Mouse (Mus musculus) heart, embryonic 14.5 days (tissue): ENCODE measurements around the gene Me3. TPM values are rescaled to one million over a fixed set of nuclear protein-coding genes. Genes with fewer than 3 reads are reported as not detected.

ENCODE experiments used
- ATAC-seq: fragments of 200-750 bp; cut with Nextera tagmentation; 2 replicates; pipeline ENCODE4 v1.8.0; 2017; ENCODE audit warnings: low read depth, moderate TSS enrichment; ENCODE audit not compliant: insufficient number of reproducible peaks, insufficient read depth, low FRiP score
- H3K27ac ChIP-seq, 2 experiments: fragments of 200-500 bp in 1 of 2; fragments of 300-500 bp in 1 of 2; sonication (generic) in 1 of 2; replicated peaks in 1 of 2; 2 replicates each; pipeline ENCODE4 v1.5.1; 2012 to 2014; ENCODE audit warnings: low read depth in 2 of 2, low read length in 2 of 2, control low read depth in 1 of 2, mild to moderate bottlenecking in 1 of 2, mixed read lengths in 1 of 2; ENCODE audit not compliant: control insufficient read depth in 1 of 2, insufficient read depth in 1 of 2
- H3K27me3 ChIP-seq: fragments of 300-500 bp; sonication (generic); 2 replicates; pipeline ENCODE4 v1.6.1; 2014; ENCODE audit warnings: mild to moderate bottlenecking, low read length, control low read depth; ENCODE audit not compliant: control insufficient read depth, insufficient read depth
- H3K36me3 ChIP-seq: fragments of 300-500 bp; sonication (generic); 2 replicates; pipeline ENCODE4 v1.6.1; 2014; ENCODE audit warnings: mild to moderate bottlenecking, control low read depth, low read length, mixed read lengths; ENCODE audit not compliant: control insufficient read depth, insufficient read depth
- H3K4me1 ChIP-seq, 2 experiments: fragments of 200-500 bp in 1 of 2; fragments of 300-500 bp in 1 of 2; sonication (generic) in 1 of 2; 2 replicates each; pipeline ENCODE4 v1.6.1; 2012 to 2014; ENCODE audit warnings: low read length in 2 of 2, control low read depth in 1 of 2, mixed read lengths in 1 of 2; ENCODE audit not compliant: control insufficient read depth in 2 of 2, insufficient read depth in 2 of 2
- H3K4me2 ChIP-seq: fragments of 300-500 bp; sonication (generic); 2 replicates; pipeline ENCODE4 v1.6.1; 2014; ENCODE audit warnings: mild to moderate bottlenecking, low read length
- H3K4me3 ChIP-seq, 2 experiments: fragments of 200-500 bp in 1 of 2; fragments of 300-500 bp in 1 of 2; sonication (generic) in 1 of 2; 2 replicates each; pipeline ENCODE4 v1.5.1; 2012 to 2014; ENCODE audit warnings: low read length in 2 of 2, mild to moderate bottlenecking in 2 of 2, control low read depth in 1 of 2, low read depth in 1 of 2, moderate library complexity in 1 of 2; ENCODE audit not compliant: control insufficient read depth in 1 of 2, insufficient read depth in 1 of 2
- H3K9ac ChIP-seq: fragments of 300-500 bp; sonication (generic); 2 replicates; pipeline ENCODE4 v1.6.1; 2014; ENCODE audit warnings: mild to moderate bottlenecking, low read length
- H3K9me3 ChIP-seq: fragments of 300-500 bp; sonication (generic); 2 replicates; pipeline ENCODE4 v1.6.1; 2016; ENCODE audit warnings: low read length, control low read depth; ENCODE audit not compliant: control insufficient read depth
- WGBS: fragments of 180-500 bp; shearing (Covaris S2); extraction: QIAGEN DNeasy Blood & Tissue Kit; methylation state at CpG from one replicate; pipeline ENCODE4 v1.1.7; 2014; 5-methylcytosine and 5-hydroxymethylcytosine counted together
- polyA plus RNA-seq: library from polyadenylated mRNA; unstranded; fragments of >200 nt; fragmentation: Nextera tagmentation; extraction: Ambion mirVana; gene quantifications from 2 replicates; pipeline ENCODE4 v1.2.1, GENCODE M21; 2014

Me3 gene
- polyA plus RNA-seq, 1 experiment from 2014 or later: 6.7 TPM

- H3K27me3 ChIP-seq: no peaks in the 10 kb centered on the region
- 25% methylated on average over 8 of the region's 8 CpGs for WGBS
- peak; percentile 54; the same call in 1 of the 2 replicates for ATAC-seq
- H3K4me3 ChIP-seq: no peak overlapping the region
- peaks cover 10 to 23% of the 10 kb centered on the region in 2 experiments for H3K4me1 ChIP-seq
- peak overlapping the region; percentile 45 to 60; a peak in 3 of 4 replicates for H3K27ac ChIP-seq
- no peaks in the 10 kb centered on the region for H3K9me3 ChIP-seq
- H3K9ac ChIP-seq: no peak overlapping the region
- H3K36me3 ChIP-seq: no peaks in the 10 kb centered on the region
- H3K4me2 ChIP-seq: peak overlapping the region; percentile 31; the same call in 1 of the 2 replicates
Observed at GRCm38 (mm10) chr7:89640944-89641661, 8.9 kb downstream of the Me3 start.

- H3K36me3 ChIP-seq: no peaks in the 10 kb centered on the region
- H3K27ac ChIP-seq: peak overlapping the region; percentile 35 to 68; a peak in 3 of 4 replicates
- no peak overlapping the region for H3K4me3 ChIP-seq
- H3K4me2 ChIP-seq: peak overlapping the region; percentile 24; the same call in 1 of the 2 replicates
- no peaks in the 10 kb centered on the region for H3K9me3 ChIP-seq
- 29% methylated on average over 3 of the region's 3 CpGs for WGBS
- ATAC-seq: no peak
- no peaks in the 10 kb centered on the region for H3K27me3 ChIP-seq
- H3K4me1 ChIP-seq: peaks cover 10 to 23% of the 10 kb centered on the region in 2 experiments
- H3K9ac ChIP-seq: no peak overlapping the region
Observed at GRCm38 (mm10) chr7:89645015-89645414, 12.8 kb downstream of the Me3 start.

GRCm38 (mm10) chr7:89647864-89648263 is 15.7 kb downstream of the Me3 start:
- Histone ChIP-seq H3K36me3 (no peaks in the 10 kb centered on the region), H3K4me3 (no peak overlapping the region)
- no peak for ATAC-seq

GRCm38 (mm10) chr7:89657183-89657582 is 25.0 kb downstream of the Me3 start:
- Histone ChIP-seq H3K4me3 (no peak overlapping the region), H3K9ac (no peak overlapping the region), H3K9me3 (no peaks in the 10 kb centered on the region), H3K27ac (no peak overlapping the region), H3K4me1 (peaks cover 0 to 3% of the 10 kb centered on the region in 2 experiments; a peak in 2 of 4 replicates), H3K4me2 (no peak overlapping the region), H3K36me3 (no peaks in the 10 kb centered on the region), H3K27me3 (no peaks in the 10 kb centered on the region)
- no peak for ATAC-seq
- WGBS: 80% methylated on average over 9 of the region's 9 CpGs

More at GRCm38 (mm10) chr7:89647864-89648263, 15.7 kb downstream of the Me3 start:
- Histone ChIP-seq H3K4me1 (peaks cover 3 to 11% of the 10 kb centered on the region in 2 experiments), H3K9me3 (no peaks in the 10 kb centered on the region), H3K27me3 (no peaks in the 10 kb centered on the region), H3K27ac (no peak overlapping the region), H3K4me2 (no peak overlapping the region), H3K9ac (no peak overlapping the region)

DNA sequence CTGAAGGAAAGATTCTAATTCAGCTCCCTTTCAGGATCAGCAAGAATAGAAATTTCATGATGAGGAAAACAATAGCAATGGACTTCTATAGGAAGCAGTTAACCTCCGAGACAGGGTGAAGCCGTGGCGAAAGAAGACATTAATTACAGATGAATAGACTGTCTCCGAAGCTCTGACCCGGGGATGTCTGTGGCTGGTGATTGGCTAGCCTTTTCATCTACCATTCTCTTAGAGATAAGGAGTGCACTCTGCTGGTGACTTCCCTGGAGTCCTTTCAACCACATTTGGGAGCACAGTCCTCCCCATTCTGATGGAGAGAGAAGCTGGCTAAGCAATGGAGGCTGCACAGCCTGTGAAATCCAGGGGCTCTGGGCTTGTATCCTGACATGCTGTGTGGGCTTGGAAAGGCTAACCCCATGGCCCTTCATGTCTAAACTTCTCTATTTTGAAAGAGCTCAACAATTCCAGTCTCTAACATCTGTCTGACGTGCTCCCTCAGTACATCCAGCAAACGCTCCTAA is 25.6 kb downstream of the Me3 start:
- Histone ChIP-seq H3K4me1 (peaks cover 0 to 3% of the 10 kb centered on the region in 2 experiments; a peak in 2 of 4 replicates), H3K9me3 (no peaks in the 10 kb centered on the region), H3K9ac (no peak overlapping the region), H3K4me2 (no peak overlapping the region), H3K4me3 (no peak overlapping the region), H3K27me3 (no peaks in the 10 kb centered on the region), H3K36me3 (no peaks in the 10 kb centered on the region), H3K27ac (no peak overlapping the region)
- no peak for ATAC-seq
- 66% methylated on average over 7 of the region's 7 CpGs for WGBS

GRCm38 (mm10) chr7:89664197-89664596 is 32.0 kb downstream of the Me3 start:
- Histone ChIP-seq H3K4me1 (peaks cover 0 to 3% of the 10 kb centered on the region in 2 experiments; a peak in 1 of 4 replicates), H3K27me3 (no peaks in the 10 kb centered on the region), H3K27ac (no peak overlapping the region), H3K4me2 (no peak overlapping the region), H3K36me3 (no peaks in the 10 kb centered on the region), H3K4me3 (no peak overlapping the region), H3K9me3 (no peaks in the 10 kb centered on the region), H3K9ac (no peak overlapping the region)
- 47% methylated on average over 5 of the region's 5 CpGs for WGBS
- no peak for ATAC-seq

DNA sequence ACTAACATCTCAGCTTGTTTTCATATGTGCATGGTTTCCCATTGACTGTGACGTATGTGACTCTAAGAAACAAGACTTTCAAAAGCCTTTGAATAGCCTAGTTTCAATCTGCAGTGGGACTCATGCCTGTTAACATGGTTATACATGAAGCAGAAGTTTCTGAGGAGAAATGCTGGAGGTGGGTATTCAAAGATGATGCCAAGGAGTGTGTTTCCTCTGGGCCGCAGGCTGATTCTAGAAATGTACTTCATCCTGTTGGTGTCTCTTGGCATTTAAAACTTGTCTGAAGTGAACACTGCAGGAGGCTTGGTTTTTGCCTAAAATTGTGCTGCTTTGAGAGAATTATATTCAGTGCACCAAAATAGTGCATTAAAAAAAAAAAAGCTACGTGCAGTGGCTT is 34.2 kb downstream of the Me3 start:
- 86% methylated on average over 3 of the region's 3 CpGs for WGBS
- no peak for ATAC-seq
- no peaks in the 10 kb centered on the region for H3K4me1 ChIP-seq
- no peaks in the 10 kb centered on the region for H3K9me3 ChIP-seq
- no peaks in the 10 kb centered on the region for H3K27me3 ChIP-seq
- no peak overlapping the region for H3K4me3 ChIP-seq
- no peaks in the 10 kb centered on the region for H3K36me3 ChIP-seq
- no peak overlapping the region for H3K9ac ChIP-seq
- H3K4me2 ChIP-seq: no peak overlapping the region
- H3K27ac ChIP-seq: no peak overlapping the region
